Mouse (Mus musculus): ENCODE results near the gene Psph. TPM values are rescaled to one million over a fixed set of nuclear protein-coding genes. Genes with fewer than 3 reads are reported as not detected.

The Psph gene
- 28.9 and 31.9 TPM in 2 replicates for polyA plus RNA-seq (2012; rRNA removed)

DNA sequence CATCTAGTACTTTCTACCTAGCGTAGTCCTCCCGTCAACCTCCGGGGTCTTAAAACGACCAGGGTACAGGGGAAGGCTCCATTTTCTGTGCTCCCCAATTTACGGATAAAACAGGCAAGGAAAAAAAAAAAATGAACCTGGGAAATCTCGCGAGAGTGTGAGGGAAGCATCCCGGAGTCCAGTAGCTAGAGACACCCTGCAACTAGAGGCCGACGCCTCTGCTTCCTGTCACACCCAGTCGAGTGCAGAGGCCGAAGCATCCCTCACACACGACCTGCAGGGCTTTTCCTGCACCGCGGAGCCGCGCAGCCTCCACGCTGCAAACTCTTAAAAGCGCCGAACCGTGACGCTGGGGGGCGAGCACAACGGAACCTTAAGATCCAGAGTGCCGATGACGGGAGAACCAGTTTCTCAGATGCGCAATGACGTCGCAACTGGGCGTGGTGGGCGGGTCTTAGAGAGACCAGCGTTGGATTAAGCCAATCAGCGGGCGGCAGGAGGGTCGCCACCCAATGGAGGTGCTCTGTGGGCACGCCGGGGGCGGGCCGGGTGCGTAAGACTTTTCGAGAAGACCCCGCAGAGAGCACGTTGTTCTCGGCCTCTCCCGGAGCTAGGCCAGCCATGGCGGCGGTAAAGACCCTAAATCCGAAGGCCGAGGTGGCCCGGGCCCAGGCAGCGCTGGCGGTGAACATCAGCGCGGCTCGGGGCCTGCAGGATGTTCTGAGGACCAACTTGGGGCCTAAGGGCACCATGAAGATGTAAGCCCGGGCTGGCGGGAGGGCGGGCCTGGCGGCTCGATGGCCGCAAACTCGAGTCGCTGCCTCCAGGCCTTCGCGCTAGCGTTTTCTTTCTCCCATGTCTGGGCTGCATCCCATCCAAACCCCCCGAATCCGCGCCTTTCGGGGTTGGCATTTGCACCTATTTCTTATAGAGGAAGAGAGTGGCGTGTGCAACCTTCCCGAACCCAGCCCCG, at the start of gene Psph:
Gene Psph, minus strand, starts transcription at position 632 of the 973 bp plus-strand sequence.

GRCm38 (mm10) chr5:129724834-129725773, 62.1 kb downstream of the Psph start, which contains the start of gene Nipsnap2:
Gene Nipsnap2 (plus strand): TSS chr5:129725063.

Other genes starting within 250 kb of the Psph start
- 0.25 and 0.30 TPM in 2 replicates for gene Mmp17, start 203.3 kb downstream of the Psph start, polyA plus RNA-seq (2012; rRNA removed)
- 0.64 and 0.77 TPM in 2 replicates for gene Zfp11, start 117.3 kb downstream of the Psph start, polyA plus RNA-seq (2012; rRNA removed)
- gene Sept14, start 78.9 kb downstream of the Psph start, polyA plus RNA-seq (2012; rRNA removed), result not detected in 2 replicates
- 60.6 and 67.8 TPM in 2 replicates for gene Mrps17, start 72.0 kb downstream of the Psph start, polyA plus RNA-seq (2012; rRNA removed)
- gene Nipsnap2, start 62.4 kb downstream of the Psph start, polyA plus RNA-seq (2012; rRNA removed), result 17.5 and 22.0 TPM in 2 replicates
- 8.7 and 9.7 TPM in 2 replicates for gene Sumf2, start 59.5 kb upstream of the Psph start, polyA plus RNA-seq (2012; rRNA removed)
- 756 and 757 TPM in 2 replicates for gene Chchd2, start 100.0 kb upstream of the Psph start, polyA plus RNA-seq (2012; rRNA removed)
- 2.2 and 2.3 TPM in 2 replicates for gene Zbed5, start 108.3 kb upstream of the Psph start, polyA plus RNA-seq (2012; rRNA removed)
- 0.03 and 0.06 TPM in 2 replicates for gene Phkg1, start 111.1 kb upstream of the Psph start, polyA plus RNA-seq (2012; rRNA removed)
- gene Nupr1l, start 121.1 kb upstream of the Psph start, polyA plus RNA-seq (2012; rRNA removed), result 0.84 and 0.87 TPM in 2 replicates
- gene Vkorc1l1, start 154.5 kb upstream of the Psph start, polyA plus RNA-seq (2012; rRNA removed), result 16.9 and 17.0 TPM in 2 replicates
- gene Gusb, start 215.6 kb upstream of the Psph start, polyA plus RNA-seq (2012; rRNA removed), result 16.6 and 17.4 TPM in 2 replicates
- gene Asl, start 241.8 kb upstream of the Psph start, polyA plus RNA-seq (2012; rRNA removed), result 103 and 107 TPM in 2 replicates
- 13.7 and 13.9 TPM in 2 replicates for gene Crcp, start 241.8 kb upstream of the Psph start, polyA plus RNA-seq (2012; rRNA removed)